8 mouse cellular contexts compared by ENCODE assay signal in genomic region chr3:51388904-51389303, GRCm38 (mm10). TPM values are rescaled to one million over a fixed set of nuclear protein-coding genes. Genes with fewer than 3 reads are reported as not detected.
A peak's percentile ranks its signal among the peaks of the same experiment; 100 is the strongest.
DNase-seq lines count a peak whose midpoint lies in the region; ATAC-seq lines count a peak whose summit lies in the region.

No protein-coding gene starts in this region.

- H3K9me3 ChIP-seq in heart, embryonic 11.5 days (replicated peaks; ENCODE audit: control insufficient read depth, low read length): no peaks in the 10 kb centered on the region
- H3K9me3 ChIP-seq in hindbrain, embryonic 16.5 days (ENCODE audit: control insufficient read depth, low read length): no peaks in the 10 kb centered on the region
- no peaks in the 10 kb centered on the region for H3K9me3 ChIP-seq in midbrain, embryonic 13.5 days

- peak overlapping the region; percentile 31 for H3K4me3 ChIP-seq in heart, embryonic 11.5 days (ENCODE audit: low read depth, low read length)
- H3K4me3 ChIP-seq in hindbrain, embryonic 16.5 days (ENCODE audit: low read length): peak overlapping the region; percentile 27
- H3K4me3 ChIP-seq in midbrain, embryonic 13.5 days (replicated peaks): 0 out of 2 replicates have a peak overlapping the region, but pooled peaks have one; percentile 5

- H3K4me2 ChIP-seq in heart, embryonic 11.5 days: peak overlapping the region; percentile 72
- peak overlapping the region; percentile 47 for H3K4me2 ChIP-seq in hindbrain, embryonic 16.5 days (ENCODE audit: low read length)
- H3K4me2 ChIP-seq in midbrain, embryonic 13.5 days (replicated peaks): peak overlapping the region; percentile 39

- H3K36me3 ChIP-seq in heart, embryonic 11.5 days (ENCODE audit: control insufficient read depth, insufficient read depth, low read length): no peaks in the 10 kb centered on the region
- H3K36me3 ChIP-seq in hindbrain, embryonic 16.5 days (ENCODE audit: control insufficient read depth, insufficient read depth, low read length): no peaks in the 10 kb centered on the region
- H3K36me3 ChIP-seq in midbrain, embryonic 13.5 days: no peaks in the 10 kb centered on the region

- no peak for DNase-seq in heart, adult 8-10 months (ENCODE audit: low spot score)
- peak; percentile 48 for DNase-seq in embryo, embryonic 10.5 days (ENCODE audit: low spot score)
- no peak for DNase-seq in cerebellum, postnatal 36 days
- no peak for DNase-seq in layer of hippocampus, adult 9-11 months
- DNase-seq in layer of hippocampus, adult 11-12 months (ENCODE audit: low spot score): no peak

- H3K27ac ChIP-seq in heart, embryonic 11.5 days (ENCODE audit: low read depth, low read length): no peak overlapping the region
- no peak overlapping the region for H3K27ac ChIP-seq in hindbrain, embryonic 16.5 days (ENCODE audit: low read depth, low read length)
- no peak overlapping the region for H3K27ac ChIP-seq in midbrain, embryonic 13.5 days

- WGBS in heart, embryonic 11.5 days (ENCODE audit: insufficient replicate concordance): 4% methylated on average over 13 of the region's 13 CpGs
- WGBS in hindbrain, embryonic 16.5 days: 6% methylated on average over 13 of the region's 13 CpGs
- WGBS in midbrain, embryonic 13.5 days: 12% methylated on average over 13 of the region's 13 CpGs

- peaks cover 8% of the 10 kb centered on the region for H3K4me1 ChIP-seq in heart, embryonic 11.5 days (ENCODE audit: control insufficient read depth, insufficient read depth, low read length)
- H3K4me1 ChIP-seq in hindbrain, embryonic 16.5 days (ENCODE audit: control insufficient read depth, insufficient read depth, low read depth, low read length): peaks cover 5% of the 10 kb centered on the region
- H3K4me1 ChIP-seq in midbrain, embryonic 13.5 days (replicated peaks): peaks cover 14% of the 10 kb centered on the region

- H3K27me3 ChIP-seq in heart, embryonic 11.5 days (ENCODE audit: control insufficient read depth, insufficient read depth, low read length): no peaks in the 10 kb centered on the region
- no peaks in the 10 kb centered on the region; the same call in 1 of the 2 replicates for H3K27me3 ChIP-seq in hindbrain, embryonic 16.5 days (replicated peaks; ENCODE audit: control insufficient read depth, insufficient read depth, low read length)
- peaks cover 5% of the 10 kb centered on the region; the same call in 1 of the 2 replicates for H3K27me3 ChIP-seq in midbrain, embryonic 13.5 days

- peak overlapping the region; percentile 36; the same call in 1 of the 2 replicates for H3K9ac ChIP-seq in heart, embryonic 11.5 days (ENCODE audit: low read depth, low read length)
- peak overlapping the region; percentile 46 for H3K9ac ChIP-seq in hindbrain, embryonic 16.5 days (ENCODE audit: low read depth, low read length)
- 0 out of 2 replicates have a peak overlapping the region, but pooled peaks have one; percentile 29 for H3K9ac ChIP-seq in midbrain, embryonic 13.5 days (replicated peaks)

- ATAC-seq in heart, embryonic 11.5 days (replicated peaks; ENCODE audit: insufficient number of reproducible peaks, low FRiP score, low TSS enrichment): 0 out of 2 replicates have a peak, but pooled peaks have one; percentile 14
- ATAC-seq in hindbrain, embryonic 16.5 days: peak; percentile 63; the same call in 1 of the 2 replicates
- ATAC-seq in midbrain, embryonic 13.5 days: peak; percentile 45; the same call in 1 of the 2 replicates

RNA-seq across cellular contexts. Expression of gene Mgarp, which starts 7.6 kb away (rescaled TPM):
- polyA plus RNA-seq in heart, embryonic 11.5 days (2014; fragmentation: Nextera tagmentation; extraction: Ambion mirVana): 14.2 and 15.4 TPM in 2 replicates
- total RNA-seq in heart, adult 8-10 months (2022): under 1 TPM; 0.22 to 0.37 (median 0.26) TPM
- polyA plus RNA-seq in hindbrain, embryonic 16.5 days (2015; fragmentation: Nextera tagmentation; extraction: Ambion mirVana): 1.8 and 2.2 TPM in 2 replicates
- polyA plus RNA-seq in midbrain, embryonic 13.5 days (2015; fragmentation: Nextera tagmentation; extraction: Ambion mirVana): 5.6 and 12.0 TPM in 2 replicates

RNA-seq across cellular contexts. Expression of gene Ndufc1, which starts 19.9 kb away (rescaled TPM):
- polyA plus RNA-seq in heart, embryonic 11.5 days (2014; fragmentation: Nextera tagmentation; extraction: Ambion mirVana): 1,265 and 1,267 TPM in 2 replicates
- total RNA-seq in heart, adult 8-10 months (2022): 1,000 to 10,000 TPM; 1,660 to 1,731 (median 1,722) TPM
- polyA plus RNA-seq in hindbrain, embryonic 16.5 days (2015; fragmentation: Nextera tagmentation; extraction: Ambion mirVana): 688 and 807 TPM in 2 replicates
- polyA plus RNA-seq in midbrain, embryonic 13.5 days (2015; fragmentation: Nextera tagmentation; extraction: Ambion mirVana): 772 and 835 TPM in 2 replicates

RNA-seq across cellular contexts. Expression of gene Naa15, which starts 26.0 kb away (rescaled TPM):
- 37.8 and 39.6 TPM in 2 replicates for polyA plus RNA-seq in heart, embryonic 11.5 days (2014; fragmentation: Nextera tagmentation; extraction: Ambion mirVana)
- total RNA-seq in heart, adult 8-10 months (2022): 10 to 100 TPM; 44.6 to 56.5 (median 48.1) TPM
- polyA plus RNA-seq in hindbrain, embryonic 16.5 days (2015; fragmentation: Nextera tagmentation; extraction: Ambion mirVana): 32.6 and 34.5 TPM in 2 replicates
- 56.4 and 63.7 TPM in 2 replicates for polyA plus RNA-seq in midbrain, embryonic 13.5 days (2015; fragmentation: Nextera tagmentation; extraction: Ambion mirVana)

RNA-seq across cellular contexts. Expression of gene Elf2, which starts 48.4 kb away (rescaled TPM):
- 44.5 and 48.2 TPM in 2 replicates for polyA plus RNA-seq in heart, embryonic 11.5 days (2014; fragmentation: Nextera tagmentation; extraction: Ambion mirVana)
- 10 to 100 TPM; 40.6 to 52.9 (median 50.9) TPM for total RNA-seq in heart, adult 8-10 months (2022)
- polyA plus RNA-seq in hindbrain, embryonic 16.5 days (2015; fragmentation: Nextera tagmentation; extraction: Ambion mirVana): 30.2 and 31.4 TPM in 2 replicates
- polyA plus RNA-seq in midbrain, embryonic 13.5 days (2015; fragmentation: Nextera tagmentation; extraction: Ambion mirVana): 50.3 and 51.3 TPM in 2 replicates
